Mouse (Mus musculus): ENCODE measurements around the gene Ppp6r1. TPM values are rescaled to one million over a fixed set of nuclear protein-coding genes. Genes with fewer than 3 reads are reported as not detected.

Gene Ppp6r1
- polyA plus RNA-seq, 1 experiment from 2014 or later = 7.6 TPM

- Histone ChIP-seq H3K4me3 (replicated peaks; ENCODE audit: low read length) (no peak overlapping the region), H3K9ac (replicated peaks; ENCODE audit: low read depth, low read length) (no peak overlapping the region), H3K4me1 (replicated peaks; ENCODE audit: control insufficient read depth, insufficient read depth, low read length) (peaks cover 26% of the 10 kb centered on the region), H3K27ac (ENCODE audit: low read length) (no peak overlapping the region), H3K27me3 (replicated peaks; ENCODE audit: control insufficient read depth, insufficient read depth, low read length) (no peaks in the 10 kb centered on the region), H3K36me3 (ENCODE audit: control insufficient read depth, insufficient read depth) (no peaks in the 10 kb centered on the region), H3K4me2 (ENCODE audit: low read length) (no peak overlapping the region), H3K9me3 (ENCODE audit: control insufficient read depth, low read length) (no peaks in the 10 kb centered on the region)
- no peak for ATAC-seq
- WGBS = 87% methylated on average over 5 of the region's 5 CpGs
Observed at GRCm38 (mm10) chr7:4653351-4653750, 5.5 kb downstream of the Ppp6r1 start.

- WGBS = 97% methylated on average over 5 of the region's 5 CpGs
- Histone ChIP-seq H3K27ac (ENCODE audit: low read length) (no peak overlapping the region), H3K27me3 (replicated peaks; ENCODE audit: control insufficient read depth, insufficient read depth, low read length) (no peaks in the 10 kb centered on the region), H3K9me3 (ENCODE audit: control insufficient read depth, low read length) (no peaks in the 10 kb centered on the region), H3K4me3 (replicated peaks; ENCODE audit: low read length) (no peak overlapping the region), H3K4me2 (ENCODE audit: low read length) (no peak overlapping the region), H3K9ac (replicated peaks; ENCODE audit: low read depth, low read length) (no peak overlapping the region), H3K4me1 (replicated peaks; ENCODE audit: control insufficient read depth, insufficient read depth, low read length) (peaks cover 24% of the 10 kb centered on the region), H3K36me3 (ENCODE audit: control insufficient read depth, insufficient read depth) (no peaks in the 10 kb centered on the region)
- no peak for ATAC-seq
Observed at GRCm38 (mm10) chr7:4652726-4653125, 6.1 kb downstream of the Ppp6r1 start.

GRCm38 (mm10) chr7:4651581-4651980, 7.2 kb downstream of the Ppp6r1 start:
- Histone ChIP-seq H3K4me2 (ENCODE audit: low read length) (no peak overlapping the region), H3K9me3 (ENCODE audit: control insufficient read depth, low read length) (no peaks in the 10 kb centered on the region), H3K27ac (ENCODE audit: low read length) (no peak overlapping the region), H3K27me3 (replicated peaks; ENCODE audit: control insufficient read depth, insufficient read depth, low read length) (no peaks in the 10 kb centered on the region), H3K4me3 (replicated peaks; ENCODE audit: low read length) (no peak overlapping the region), H3K36me3 (ENCODE audit: control insufficient read depth, insufficient read depth) (0 out of 2 replicates have a peak, but pooled peaks cover under 1% of the 10 kb centered on the region), H3K9ac (replicated peaks; ENCODE audit: low read depth, low read length) (no peak overlapping the region), H3K4me1 (replicated peaks; ENCODE audit: control insufficient read depth, insufficient read depth, low read length) (peaks cover 12% of the 10 kb centered on the region)
- 86% methylated on average over 8 of the region's 8 CpGs for WGBS
- no peak for ATAC-seq

DNA sequence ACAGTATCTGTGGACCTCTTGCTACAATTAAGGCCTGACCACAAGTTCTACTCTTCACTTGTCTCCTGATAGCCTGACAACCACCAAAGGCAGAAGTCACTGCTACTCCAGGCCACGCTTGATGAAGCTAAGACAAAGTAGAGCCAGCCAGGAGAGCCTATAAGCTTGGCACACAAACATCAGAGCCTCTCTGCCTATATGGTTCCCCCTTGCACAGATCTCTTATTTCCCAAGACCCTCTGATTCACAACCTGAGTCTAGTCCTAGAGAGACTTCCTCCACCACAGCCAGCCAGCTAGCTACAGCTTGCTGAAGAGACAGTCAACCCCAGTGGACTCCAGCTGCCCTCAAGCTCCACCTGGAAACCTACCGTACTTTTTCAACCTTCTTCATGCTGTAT, 10.8 kb downstream of the Ppp6r1 start:
- Histone ChIP-seq H3K4me3 (replicated peaks; ENCODE audit: low read length) (no peak overlapping the region), H3K27me3 (replicated peaks; ENCODE audit: control insufficient read depth, insufficient read depth, low read length) (no peaks in the 10 kb centered on the region), H3K9ac (replicated peaks; ENCODE audit: low read depth, low read length) (no peak overlapping the region), H3K4me2 (ENCODE audit: low read length) (no peak overlapping the region), H3K9me3 (ENCODE audit: control insufficient read depth, low read length) (no peaks in the 10 kb centered on the region), H3K36me3 (ENCODE audit: control insufficient read depth, insufficient read depth) (peaks cover 14% of the 10 kb centered on the region), H3K27ac (ENCODE audit: low read length) (no peak overlapping the region), H3K4me1 (replicated peaks; ENCODE audit: control insufficient read depth, insufficient read depth, low read length) (no peaks in the 10 kb centered on the region)
- no peak for ATAC-seq
- WGBS = 92% methylated on average over 2 of the region's 2 CpGs

GRCm38 (mm10) chr7:4647291-4647690, 11.5 kb downstream of the Ppp6r1 start:
- ATAC-seq = no peak
- H3K36me3 ChIP-seq (ENCODE audit: control insufficient read depth, insufficient read depth) = peaks cover 19% of the 10 kb centered on the region
- no peak overlapping the region for H3K4me3 ChIP-seq (replicated peaks; ENCODE audit: low read length)
- no peak overlapping the region for H3K4me2 ChIP-seq (ENCODE audit: low read length)
- no peaks in the 10 kb centered on the region for H3K9me3 ChIP-seq (ENCODE audit: control insufficient read depth, low read length)
- no peak overlapping the region for H3K9ac ChIP-seq (replicated peaks; ENCODE audit: low read depth, low read length)
- no peak overlapping the region for H3K27ac ChIP-seq (ENCODE audit: low read length)
- 88% methylated on average over 6 of the region's 6 CpGs for WGBS
- no peaks in the 10 kb centered on the region for H3K27me3 ChIP-seq (replicated peaks; ENCODE audit: control insufficient read depth, insufficient read depth, low read length)
- no peaks in the 10 kb centered on the region for H3K4me1 ChIP-seq (replicated peaks; ENCODE audit: control insufficient read depth, insufficient read depth, low read length)

GRCm38 (mm10) chr7:4646806-4647205, 12.0 kb downstream of the Ppp6r1 start:
- Histone ChIP-seq H3K27ac (ENCODE audit: low read length) (no peak overlapping the region), H3K4me2 (ENCODE audit: low read length) (no peak overlapping the region), H3K36me3 (ENCODE audit: control insufficient read depth, insufficient read depth) (peaks cover 19% of the 10 kb centered on the region), H3K9me3 (ENCODE audit: control insufficient read depth, low read length) (no peaks in the 10 kb centered on the region), H3K4me3 (replicated peaks; ENCODE audit: low read length) (no peak overlapping the region), H3K9ac (replicated peaks; ENCODE audit: low read depth, low read length) (no peak overlapping the region), H3K27me3 (replicated peaks; ENCODE audit: control insufficient read depth, insufficient read depth, low read length) (no peaks in the 10 kb centered on the region), H3K4me1 (replicated peaks; ENCODE audit: control insufficient read depth, insufficient read depth, low read length) (no peaks in the 10 kb centered on the region)
- WGBS = 94% methylated on average over 3 of the region's 3 CpGs
- ATAC-seq = no peak

DNA sequence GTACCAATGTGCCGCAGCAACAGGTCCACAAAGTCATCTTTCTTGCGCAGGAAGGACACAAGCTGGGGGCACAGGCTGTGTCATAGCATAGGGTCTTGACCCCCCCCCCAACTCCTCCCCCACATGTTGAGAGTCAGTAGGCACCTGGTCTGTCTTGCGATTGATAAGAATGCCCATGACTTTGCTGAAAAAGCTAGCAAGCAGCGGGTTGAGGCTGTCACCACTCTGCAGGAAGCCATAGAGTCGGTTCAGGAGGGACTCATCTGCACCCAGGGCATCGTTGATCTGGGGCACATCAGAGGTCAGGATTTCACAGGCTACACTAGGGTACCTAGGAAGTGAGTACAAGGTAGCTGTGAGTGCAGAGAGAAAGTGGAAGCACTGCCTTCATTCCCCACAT, 15.6 kb downstream of the Ppp6r1 start:
- no peak for ATAC-seq
- 96% methylated on average over 6 of the region's 6 CpGs for WGBS
- H3K4me2 ChIP-seq (ENCODE audit: low read length) = no peak overlapping the region

DNA sequence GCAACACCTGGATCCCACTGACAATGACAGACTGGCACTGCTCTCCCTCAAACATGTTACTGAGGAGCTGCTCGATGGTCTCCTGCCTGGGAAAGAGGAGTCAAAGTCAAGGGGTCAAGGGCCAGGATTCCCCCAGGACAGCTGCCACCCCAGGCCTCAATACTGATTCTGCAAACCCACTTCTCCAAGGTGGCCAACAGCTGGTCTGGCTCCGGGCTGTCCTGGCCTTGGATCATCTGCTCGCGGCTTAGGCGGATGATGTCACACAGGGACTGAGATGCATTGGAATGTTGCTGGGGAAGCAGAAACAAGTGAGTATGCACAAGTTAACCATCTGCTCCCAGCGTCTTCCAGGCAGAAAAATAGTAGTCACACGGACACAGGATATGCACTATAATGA, 16.9 kb downstream of the Ppp6r1 start:
- Histone ChIP-seq H3K27ac (ENCODE audit: low read length) (no peak overlapping the region), H3K4me1 (replicated peaks; ENCODE audit: control insufficient read depth, insufficient read depth, low read length) (no peaks in the 10 kb centered on the region), H3K9ac (replicated peaks; ENCODE audit: low read depth, low read length) (no peak overlapping the region), H3K9me3 (ENCODE audit: control insufficient read depth, low read length) (no peaks in the 10 kb centered on the region), H3K36me3 (ENCODE audit: control insufficient read depth, insufficient read depth) (peaks cover 42% of the 10 kb centered on the region), H3K4me3 (replicated peaks; ENCODE audit: low read length) (no peak overlapping the region), H3K27me3 (replicated peaks; ENCODE audit: control insufficient read depth, insufficient read depth, low read length) (no peaks in the 10 kb centered on the region), H3K4me2 (ENCODE audit: low read length) (no peak overlapping the region)
- no peak for ATAC-seq
- WGBS = 87% methylated on average over 7 of the region's 7 CpGs

More for the DNA sequence above, 15.6 kb downstream of the Ppp6r1 start:
- Histone ChIP-seq H3K4me3 (replicated peaks; ENCODE audit: low read length) (no peak overlapping the region), H3K27ac (ENCODE audit: low read length) (no peak overlapping the region), H3K9ac (replicated peaks; ENCODE audit: low read depth, low read length) (no peak overlapping the region), H3K9me3 (ENCODE audit: control insufficient read depth, low read length) (no peaks in the 10 kb centered on the region), H3K27me3 (replicated peaks; ENCODE audit: control insufficient read depth, insufficient read depth, low read length) (no peaks in the 10 kb centered on the region), H3K36me3 (ENCODE audit: control insufficient read depth, insufficient read depth) (peaks cover 38% of the 10 kb centered on the region), H3K4me1 (replicated peaks; ENCODE audit: control insufficient read depth, insufficient read depth, low read length) (no peaks in the 10 kb centered on the region)

DNA sequence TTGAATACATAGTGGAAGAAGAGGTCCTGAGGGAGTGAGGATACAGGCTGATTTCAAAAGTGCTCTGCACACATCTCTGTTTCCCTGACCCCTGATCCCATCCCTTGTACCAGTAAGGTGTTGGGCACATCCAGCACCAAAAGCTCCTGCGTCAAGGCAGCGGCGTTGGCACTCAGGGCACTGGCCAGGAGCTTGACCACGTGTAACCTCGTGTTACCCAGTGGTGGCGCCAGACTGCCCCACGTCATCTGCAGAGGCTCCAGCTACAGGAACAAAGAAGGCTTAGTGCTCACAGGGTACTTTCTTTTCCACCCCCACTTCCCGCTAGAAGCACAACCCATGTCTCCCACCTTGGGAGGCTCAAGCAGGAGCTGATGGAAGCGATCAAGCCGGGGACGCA, 17.7 kb downstream of the Ppp6r1 start:
- H3K4me1 ChIP-seq (replicated peaks; ENCODE audit: control insufficient read depth, insufficient read depth, low read length) = no peaks in the 10 kb centered on the region
- WGBS = 82% methylated on average over 11 of the region's 11 CpGs

GRCm38 (mm10) chr7:4636179-4636578, 22.6 kb downstream of the Ppp6r1 start:
- ATAC-seq = no peak
- H3K27me3 ChIP-seq (replicated peaks; ENCODE audit: control insufficient read depth, insufficient read depth, low read length) = no peaks in the 10 kb centered on the region
- no peak overlapping the region for H3K4me2 ChIP-seq (ENCODE audit: low read length)
- H3K9ac ChIP-seq (replicated peaks; ENCODE audit: low read depth, low read length) = no peak overlapping the region
- H3K4me1 ChIP-seq (replicated peaks; ENCODE audit: control insufficient read depth, insufficient read depth, low read length) = no peaks in the 10 kb centered on the region
- no peaks in the 10 kb centered on the region for H3K9me3 ChIP-seq (ENCODE audit: control insufficient read depth, low read length)
- H3K27ac ChIP-seq (ENCODE audit: low read length) = no peak overlapping the region
- 91% methylated on average over 4 of the region's 4 CpGs for WGBS
- peaks cover 47% of the 10 kb centered on the region for H3K36me3 ChIP-seq (ENCODE audit: control insufficient read depth, insufficient read depth)
- no peak overlapping the region for H3K4me3 ChIP-seq (replicated peaks; ENCODE audit: low read length)

More for the DNA sequence above, 17.7 kb downstream of the Ppp6r1 start:
- no peak for ATAC-seq
- H3K27ac ChIP-seq (ENCODE audit: low read length) = no peak overlapping the region
- no peaks in the 10 kb centered on the region for H3K27me3 ChIP-seq (replicated peaks; ENCODE audit: control insufficient read depth, insufficient read depth, low read length)
- H3K36me3 ChIP-seq (ENCODE audit: control insufficient read depth, insufficient read depth) = peaks cover 42% of the 10 kb centered on the region
- no peak overlapping the region for H3K4me2 ChIP-seq (ENCODE audit: low read length)
- no peak overlapping the region for H3K4me3 ChIP-seq (replicated peaks; ENCODE audit: low read length)
- no peaks in the 10 kb centered on the region for H3K9me3 ChIP-seq (ENCODE audit: control insufficient read depth, low read length)
- H3K9ac ChIP-seq (replicated peaks; ENCODE audit: low read depth, low read length) = no peak overlapping the region

Data from forebrain, embryonic 16.5 days (tissue).